Mouse (Mus musculus) forebrain, embryonic 10.5 days (tissue): ENCODE measurements at regions not wholly inside any gene's neighbourhood (a gene's known extent, or its start where the extent isn't known, plus 50 kb on each side); places are given as distances from the start of the nearest gene placed in this dataset.

ENCODE experiments used
- DNase-seq: peaks from one replicate; pipeline ENCODE4 v3.0.0-alpha.2; 2017; ENCODE audit warnings: low spot score; ENCODE audit errors: extremely low spot score
- H3K27ac ChIP-seq: fragments of 300-500 bp; sonication (generic); 2 replicates; pipeline ENCODE4 v1.5.1; 2016; ENCODE audit warnings: mild to moderate bottlenecking
- H3K27me3 ChIP-seq: fragments of 300-500 bp; sonication (generic); 2 replicates; pipeline ENCODE4 v1.6.1; 2016; ENCODE audit warnings: mild to moderate bottlenecking; ENCODE audit not compliant: poor library complexity, severe bottlenecking
- H3K36me3 ChIP-seq: fragments of 300-500 bp; sonication (generic); replicated peaks from 2 replicates; pipeline ENCODE4 v1.6.1; 2016; ENCODE audit warnings: mild to moderate bottlenecking, moderate library complexity
- H3K4me1 ChIP-seq: fragments of 300-500 bp; sonication (generic); 2 replicates; pipeline ENCODE4 v1.6.1; 2016
- H3K4me3 ChIP-seq: fragments of 300-500 bp; sonication (generic); 2 replicates; pipeline ENCODE4 v1.5.1; 2016; ENCODE audit warnings: mild to moderate bottlenecking, moderate library complexity
- H3K9me3 ChIP-seq: fragments of 300-500 bp; sonication (generic); 2 replicates; pipeline ENCODE4 v1.6.1; 2016; ENCODE audit warnings: mild to moderate bottlenecking, moderate library complexity
- WGBS: fragments of 180-500 bp; shearing (Covaris S2); methylation state at CpG from one replicate; pipeline ENCODE4 v1.1.7; 2016; 5-methylcytosine and 5-hydroxymethylcytosine counted together

DNA sequence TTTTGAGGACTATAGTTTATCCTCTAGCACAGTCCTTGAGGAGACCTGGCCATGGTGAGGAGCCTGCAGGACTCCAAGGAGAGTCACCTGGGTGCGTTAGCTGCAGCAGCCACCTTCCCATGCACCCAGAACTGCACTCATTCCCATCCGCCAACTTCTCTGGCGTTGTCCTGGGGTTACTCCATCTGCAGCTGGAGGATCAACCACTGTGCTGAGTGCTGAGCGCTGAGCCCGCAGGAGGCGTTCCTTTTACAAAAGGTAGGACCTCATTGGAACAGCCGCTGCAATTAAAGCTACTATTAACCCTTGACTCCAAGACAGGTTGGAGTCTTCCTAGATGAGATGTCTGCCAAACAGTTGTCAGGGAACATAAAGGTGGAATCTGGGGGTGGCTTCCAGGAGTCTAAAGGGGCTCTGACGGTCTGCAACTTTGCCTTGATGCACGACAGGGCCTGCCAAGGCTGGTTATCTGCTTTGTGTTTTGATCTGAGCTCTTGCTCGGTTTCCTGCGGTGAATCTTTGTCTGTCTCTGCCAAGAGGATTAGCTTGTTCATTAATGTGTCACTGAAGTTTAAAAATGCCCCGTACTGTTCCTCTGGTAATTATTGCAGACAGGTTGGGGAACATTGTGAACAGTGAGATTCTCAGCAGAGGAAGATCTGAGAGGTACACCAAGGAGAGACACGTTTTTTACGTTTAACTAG is 152.1 kb downstream of the Fam173b start:
- WGBS = 12% methylated on average over 14 of the region's 14 CpGs
- Histone ChIP-seq H3K9me3 (no peaks in the 10 kb centered on the region), H3K27me3 (no peaks in the 10 kb centered on the region), H3K4me1 (peaks cover 24% of the 10 kb centered on the region), H3K36me3 (no peaks in the 10 kb centered on the region), H3K4me3 (no peak overlapping the region; the same call in 1 of the 2 replicates), H3K27ac (peak overlapping the region; percentile 68)
- DNase-seq = peak; percentile 16

GRCm38 (mm10) chr15:31768959-31769844 is 167.6 kb downstream of the Fam173b start:
- no peak overlapping the region for H3K4me3 ChIP-seq
- no peak overlapping the region for H3K27ac ChIP-seq
- no peaks in the 10 kb centered on the region for H3K27me3 ChIP-seq
- no peaks in the 10 kb centered on the region; the same call in 1 of the 2 replicates for H3K4me1 ChIP-seq
- DNase-seq = no peak
- WGBS = 87% methylated on average over 12 of the region's 12 CpGs
- H3K9me3 ChIP-seq = no peaks in the 10 kb centered on the region
- H3K36me3 ChIP-seq = no peaks in the 10 kb centered on the region

DNA sequence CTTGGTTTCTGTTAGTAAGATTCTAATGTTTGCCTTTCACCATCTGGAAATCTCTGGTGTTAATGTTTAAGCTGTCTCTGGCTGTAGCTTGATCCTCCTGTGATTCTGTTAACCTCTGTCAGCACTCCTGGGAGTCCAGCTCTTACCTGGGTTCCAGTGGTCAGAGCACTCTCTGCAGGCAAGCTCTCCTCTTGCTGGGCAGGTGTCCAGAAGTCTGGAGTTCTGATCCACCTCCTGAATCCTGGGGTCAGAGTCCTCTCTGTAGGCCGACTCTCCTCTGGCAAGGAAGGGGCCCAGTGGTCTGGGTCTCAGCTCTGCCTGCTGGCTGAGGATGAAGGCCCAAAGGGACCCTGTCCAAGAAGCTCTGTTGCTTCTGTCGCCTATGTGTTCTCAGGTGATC is 181.4 kb downstream of the Fam173b start:
- Histone ChIP-seq H3K27me3 (no peaks in the 10 kb centered on the region), H3K36me3 (no peaks in the 10 kb centered on the region), H3K4me3 (no peak overlapping the region), H3K9me3 (peaks cover 16% of the 10 kb centered on the region; the same call in 1 of the 2 replicates), H3K27ac (no peak overlapping the region), H3K4me1 (no peaks in the 10 kb centered on the region)
- no peak for DNase-seq
- WGBS = 96% methylated on average over 2 of the region's 2 CpGs

DNA sequence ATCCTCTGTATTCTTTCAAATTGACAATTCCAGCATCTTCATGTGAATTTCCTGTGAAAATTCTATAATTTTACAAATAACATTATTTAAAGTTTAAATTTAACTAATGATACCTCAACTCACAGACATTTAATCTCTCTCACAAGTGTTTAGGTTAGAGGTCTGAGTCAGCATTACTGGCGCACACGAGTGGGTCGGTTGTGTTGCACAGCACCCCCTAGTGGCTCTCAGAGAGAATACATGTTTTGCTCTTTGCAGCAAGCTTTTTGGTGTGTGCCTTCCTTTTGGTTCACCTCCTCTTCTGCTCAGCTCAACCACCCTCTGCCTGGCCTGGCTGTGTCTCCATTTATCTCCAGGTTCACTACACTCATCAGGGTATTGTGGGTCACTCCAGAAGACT is 183.4 kb downstream of the Fam173b start:
- WGBS = 75% methylated on average over 3 of the region's 3 CpGs
- peaks cover 16% of the 10 kb centered on the region; the same call in 1 of the 2 replicates for H3K9me3 ChIP-seq

DNA sequence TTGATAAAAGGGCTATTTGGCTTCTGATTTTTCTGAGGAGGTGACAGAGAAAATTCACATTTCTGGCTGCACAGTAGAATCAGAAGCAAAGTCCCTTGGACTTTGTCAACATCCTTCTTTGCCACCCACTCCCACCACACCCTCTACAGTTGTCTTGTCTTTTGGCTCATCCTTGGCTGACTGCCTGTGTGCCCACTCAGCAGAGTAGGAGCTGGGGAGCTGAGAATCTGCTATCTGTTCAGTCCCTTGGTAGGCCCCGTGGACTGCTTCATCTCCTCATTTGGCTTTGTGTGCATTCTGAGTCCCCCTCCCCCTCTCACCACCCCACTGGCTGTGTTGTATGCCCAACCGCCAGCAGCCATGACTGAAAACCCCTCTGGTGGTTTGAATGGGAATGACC is 197.2 kb downstream of the Fam173b start:
- Histone ChIP-seq H3K4me3 (no peak overlapping the region), H3K27ac (no peak overlapping the region), H3K27me3 (no peaks in the 10 kb centered on the region), H3K9me3 (no peaks in the 10 kb centered on the region; the same call in 1 of the 2 replicates), H3K4me1 (no peaks in the 10 kb centered on the region), H3K36me3 (no peaks in the 10 kb centered on the region)
- WGBS = 85% methylated on average over 2 of the region's 2 CpGs
- DNase-seq = no peak

More for the DNA sequence above, 183.4 kb downstream of the Fam173b start:
- Histone ChIP-seq H3K27ac (no peak overlapping the region), H3K4me1 (no peaks in the 10 kb centered on the region), H3K36me3 (no peaks in the 10 kb centered on the region), H3K27me3 (no peaks in the 10 kb centered on the region), H3K4me3 (no peak overlapping the region)
- DNase-seq = no peak

GRCm38 (mm10) chr15:31805522-31805921 is 203.9 kb downstream of the Fam173b start:
- Histone ChIP-seq H3K36me3 (no peaks in the 10 kb centered on the region), H3K27me3 (no peaks in the 10 kb centered on the region), H3K4me1 (no peaks in the 10 kb centered on the region), H3K4me3 (no peak overlapping the region), H3K27ac (no peak overlapping the region), H3K9me3 (no peaks in the 10 kb centered on the region)
- WGBS = 80% methylated on average over 3 of the region's 3 CpGs
- no peak for DNase-seq

- WGBS = 93% methylated on average over 5 of the region's 5 CpGs
- Histone ChIP-seq H3K9me3 (no peaks in the 10 kb centered on the region), H3K4me3 (no peak overlapping the region), H3K4me1 (no peaks in the 10 kb centered on the region), H3K27me3 (no peaks in the 10 kb centered on the region), H3K27ac (no peak overlapping the region), H3K36me3 (no peaks in the 10 kb centered on the region)
- DNase-seq = no peak
Measured at GRCm38 (mm10) chr15:31815551-31815950, 213.9 kb downstream of the Fam173b start.

GRCm38 (mm10) chr15:31819219-31819618 is 217.6 kb downstream of the Fam173b start:
- H3K4me1 ChIP-seq = no peaks in the 10 kb centered on the region
- no peaks in the 10 kb centered on the region for H3K27me3 ChIP-seq
- no peak overlapping the region for H3K27ac ChIP-seq
- DNase-seq = no peak
- no peak overlapping the region for H3K4me3 ChIP-seq
- no peaks in the 10 kb centered on the region for H3K9me3 ChIP-seq
- no peaks in the 10 kb centered on the region for H3K36me3 ChIP-seq
- 77% methylated on average over 6 of the region's 6 CpGs for WGBS

DNA sequence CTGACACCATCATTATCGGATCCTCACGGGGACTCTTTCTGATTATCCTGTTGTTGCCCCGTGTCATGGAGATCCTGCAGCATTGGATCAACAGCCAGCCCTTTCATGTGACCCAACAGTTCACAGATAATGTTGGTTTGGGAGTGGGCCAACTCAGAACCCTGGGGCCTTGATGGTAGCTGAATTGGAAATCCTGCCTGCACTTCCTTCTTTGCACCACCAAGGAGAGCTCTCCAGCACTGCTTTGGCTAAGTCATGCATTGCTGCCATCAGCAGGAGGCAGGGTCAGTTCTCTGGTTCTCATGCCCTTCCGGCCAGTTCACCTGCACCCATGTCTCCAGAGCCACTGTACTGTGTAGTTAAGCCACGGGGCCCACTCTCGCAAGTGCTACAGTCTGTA is 225.6 kb downstream of the Fam173b start:
- DNase-seq = no peak
- H3K4me1 ChIP-seq = no peaks in the 10 kb centered on the region
- H3K27me3 ChIP-seq = no peaks in the 10 kb centered on the region
- no peak overlapping the region for H3K4me3 ChIP-seq
- H3K27ac ChIP-seq = no peak overlapping the region
- WGBS = 93% methylated on average over 6 of the region's 6 CpGs
- H3K9me3 ChIP-seq = peaks cover 8% of the 10 kb centered on the region; the same call in 1 of the 2 replicates
- H3K36me3 ChIP-seq = no peaks in the 10 kb centered on the region

GRCm38 (mm10) chr15:31841519-31841918 is 239.9 kb downstream of the Fam173b start:
- Histone ChIP-seq H3K27me3 (no peaks in the 10 kb centered on the region), H3K27ac (no peak overlapping the region), H3K4me1 (no peaks in the 10 kb centered on the region), H3K9me3 (no peaks in the 10 kb centered on the region), H3K4me3 (no peak overlapping the region), H3K36me3 (no peaks in the 10 kb centered on the region)
- no peak for DNase-seq
- WGBS = 96% methylated on average over 1 of the region's 1 CpGs

DNA sequence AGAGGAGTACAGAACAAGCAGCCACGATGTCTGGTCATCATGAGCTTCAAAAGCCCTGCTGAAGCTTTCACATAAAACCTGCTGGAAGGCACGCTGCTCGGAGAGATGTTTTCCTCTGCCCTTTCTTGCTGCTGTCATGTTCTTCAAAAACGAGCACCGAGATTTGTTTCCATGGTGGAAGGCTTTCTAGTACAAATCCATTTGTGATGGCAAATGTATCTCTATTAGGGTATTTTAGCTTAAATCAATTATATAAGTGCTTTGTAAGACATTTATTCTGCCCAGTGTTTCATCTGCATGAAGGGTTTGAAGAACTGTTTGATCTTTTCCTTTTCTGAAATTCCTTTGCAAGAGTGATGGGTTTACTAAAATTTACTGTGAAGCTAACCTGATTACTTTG is 253.1 kb downstream of the Fam173b start:
- no peak for DNase-seq
- Histone ChIP-seq H3K4me1 (no peaks in the 10 kb centered on the region), H3K36me3 (no peaks in the 10 kb centered on the region), H3K27ac (no peak overlapping the region), H3K4me3 (no peak overlapping the region), H3K27me3 (no peaks in the 10 kb centered on the region), H3K9me3 (no peaks in the 10 kb centered on the region)
- WGBS = 82% methylated on average over 5 of the region's 5 CpGs

GRCm38 (mm10) chr15:31855188-31855587 is 253.5 kb downstream of the Fam173b start:
- Histone ChIP-seq H3K36me3 (no peaks in the 10 kb centered on the region), H3K27ac (no peak overlapping the region), H3K4me3 (no peak overlapping the region), H3K4me1 (no peaks in the 10 kb centered on the region), H3K27me3 (no peaks in the 10 kb centered on the region), H3K9me3 (no peaks in the 10 kb centered on the region)
- DNase-seq = no peak
- 72% methylated on average over 3 of the region's 3 CpGs for WGBS

GRCm38 (mm10) chr15:31869100-31869499 is 267.4 kb downstream of the Fam173b start:
- Histone ChIP-seq H3K4me1 (no peaks in the 10 kb centered on the region), H3K27me3 (no peaks in the 10 kb centered on the region), H3K9me3 (no peaks in the 10 kb centered on the region), H3K4me3 (no peak overlapping the region), H3K27ac (no peak overlapping the region), H3K36me3 (no peaks in the 10 kb centered on the region)
- no peak for DNase-seq
- WGBS = 92% methylated on average over 3 of the region's 3 CpGs
